Mouse (Mus musculus): Measurements from ENCODE around the gene Akt1s1.
A peak's percentile ranks its signal among the peaks of the same experiment; 100 is the strongest.
"Not testable (repeated sequence)": the region's sequence is repeated elsewhere in the genome, so short reads cannot be mapped to it uniquely, and the experiment has no call there.

Gene Akt1s1

GRCm38 (mm10) chr7:44869697-44870528, 21.1 kb downstream of the Akt1s1 start, which contains the start of gene Ptov1:
Gene Ptov1, minus strand, starts transcription at chr7:44869788.
- peak; percentile 90 for DNase-seq

GRCm38 (mm10) chr7:44870614-44871013, 21.8 kb downstream of the Akt1s1 start:
- no peak for DNase-seq

- DNase-seq: no peak
These were observed 22.4 kb downstream of the Akt1s1 start for GRCm38 (mm10) chr7:44871181-44871580.

- not testable (repeated sequence) for DNase-seq
These were observed 23.0 kb downstream of the Akt1s1 start for GRCm38 (mm10) chr7:44871774-44872173.

- DNase-seq: no peak
These were observed 29.0 kb downstream of the Akt1s1 start for GRCm38 (mm10) chr7:44877833-44878232.

GRCm38 (mm10) chr7:44883036-44883435, 34.2 kb downstream of the Akt1s1 start:
- DNase-seq: no peak

GRCm38 (mm10) chr7:44884637-44885036, 35.8 kb downstream of the Akt1s1 start:
- no peak for DNase-seq

- DNase-seq: no peak
These were observed 38.2 kb downstream of the Akt1s1 start for GRCm38 (mm10) chr7:44886964-44887363.

- no peak for DNase-seq
These were observed 39.7 kb downstream of the Akt1s1 start for GRCm38 (mm10) chr7:44888256-44889105.

- no peak for DNase-seq
These were observed 41.4 kb downstream of the Akt1s1 start for GRCm38 (mm10) chr7:44890180-44890579.

- no peak for DNase-seq
These were observed 41.9 kb downstream of the Akt1s1 start for GRCm38 (mm10) chr7:44890737-44891136.

GRCm38 (mm10) chr7:44891611-44892010, 42.8 kb downstream of the Akt1s1 start:
- DNase-seq: no peak

GRCm38 (mm10) chr7:44892276-44892921, 43.6 kb downstream of the Akt1s1 start, which contains the start of gene Med25:
Gene Med25, minus strand, starts transcription at chr7:44892712.
- DNase-seq: peak; percentile 91

GRCm38 (mm10) chr7:44893197-44893596, 44.4 kb downstream of the Akt1s1 start:
- no peak for DNase-seq

- DNase-seq: no peak
These were observed 45.4 kb downstream of the Akt1s1 start for GRCm38 (mm10) chr7:44894175-44894574.

GRCm38 (mm10) chr7:44895206-44895592, 46.4 kb downstream of the Akt1s1 start:
- DNase-seq: no peak

GRCm38 (mm10) chr7:44895593-44896434, 47.0 kb downstream of the Akt1s1 start, which contains the start of gene Fuz:
Gene Fuz, plus strand, starts transcription at chr7:44896079.
- DNase-seq: peak; percentile 89

- DNase-seq: no peak
These were observed 47.7 kb downstream of the Akt1s1 start for GRCm38 (mm10) chr7:44896499-44896898.

GRCm38 (mm10) chr7:44898607-44899006, 49.8 kb downstream of the Akt1s1 start:
- no peak for DNase-seq

- no peak for DNase-seq
These were observed 51.8 kb downstream of the Akt1s1 start for GRCm38 (mm10) chr7:44900632-44901031.

GRCm38 (mm10) chr7:44901230-44901722, 52.5 kb downstream of the Akt1s1 start:
- DNase-seq: no peak

Data from cerebellum, adult 8-10 months (tissue).